Mouse (Mus musculus): ENCODE results near the gene Tmem144. TPM values are rescaled to one million over a fixed set of nuclear protein-coding genes. Genes with fewer than 3 reads are reported as not detected.
A peak's percentile ranks its signal among the peaks of the same experiment; 100 is the strongest.

Gene Tmem144
- polyA plus RNA-seq, 1 experiment from 2014 or later = 1.4 TPM

- ATAC-seq (ENCODE audit: low read depth) = peak; percentile 28; the same call in 1 of the 2 replicates
- peak overlapping the region; percentile 19; the same call in 1 of the 2 replicates for H3K4me3 ChIP-seq (ENCODE audit: low read depth, low read length)
- 89% methylated on average over 23 of the region's 23 CpGs for WGBS
- H3K9me3 ChIP-seq (ENCODE audit: control insufficient read depth, low read length) = no peaks in the 10 kb centered on the region
- no peak overlapping the region for H3K27ac ChIP-seq (ENCODE audit: low read depth, low read length)
- no peaks in the 10 kb centered on the region for H3K4me1 ChIP-seq (ENCODE audit: control insufficient read depth, insufficient read depth, low read length)
- H3K27me3 ChIP-seq (ENCODE audit: control insufficient read depth, insufficient read depth, low read length) = no peaks in the 10 kb centered on the region
- H3K9ac ChIP-seq (replicated peaks; ENCODE audit: low read depth, low read length) = no peak overlapping the region
- H3K4me2 ChIP-seq (ENCODE audit: low read depth, low read length) = peak overlapping the region; percentile 40
- H3K36me3 ChIP-seq (ENCODE audit: control insufficient read depth, insufficient read depth, low read length) = no peaks in the 10 kb centered on the region
Measured at GRCm38 (mm10) chr3:79886357-79887091, 34.0 kb upstream of the Tmem144 start.

- peak; percentile 35; the same call in 1 of the 2 replicates for ATAC-seq (ENCODE audit: low read depth)
- Histone ChIP-seq H3K4me3 (ENCODE audit: low read depth, low read length) (peak overlapping the region; percentile 19; the same call in 1 of the 2 replicates), H3K4me1 (ENCODE audit: control insufficient read depth, insufficient read depth, low read length) (no peaks in the 10 kb centered on the region), H3K4me2 (ENCODE audit: low read depth, low read length) (peak overlapping the region; percentile 40), H3K27ac (ENCODE audit: low read depth, low read length) (no peak overlapping the region), H3K36me3 (ENCODE audit: control insufficient read depth, insufficient read depth, low read length) (no peaks in the 10 kb centered on the region), H3K9me3 (ENCODE audit: control insufficient read depth, low read length) (no peaks in the 10 kb centered on the region), H3K9ac (replicated peaks; ENCODE audit: low read depth, low read length) (0 out of 2 replicates have a peak overlapping the region, but pooled peaks have one; percentile 21), H3K27me3 (ENCODE audit: control insufficient read depth, insufficient read depth, low read length) (no peaks in the 10 kb centered on the region)
- 10% methylated on average over 19 of the region's 19 CpGs for WGBS
Measured at GRCm38 (mm10) chr3:79885686-79886356, 33.2 kb upstream of the Tmem144 start.

- ATAC-seq (ENCODE audit: low read depth) = no peak; the same call in 1 of the 2 replicates
- WGBS = 13% methylated on average over 9 of the region's 9 CpGs
- H3K36me3 ChIP-seq (ENCODE audit: control insufficient read depth, insufficient read depth, low read length) = no peaks in the 10 kb centered on the region
- H3K4me3 ChIP-seq (ENCODE audit: low read depth, low read length) = no peak overlapping the region
- H3K4me2 ChIP-seq (ENCODE audit: low read depth, low read length) = peak overlapping the region; percentile 30
- H3K9me3 ChIP-seq (ENCODE audit: control insufficient read depth, low read length) = no peaks in the 10 kb centered on the region
- H3K4me1 ChIP-seq (ENCODE audit: control insufficient read depth, insufficient read depth, low read length) = no peaks in the 10 kb centered on the region
- H3K27ac ChIP-seq (ENCODE audit: low read depth, low read length) = no peak overlapping the region
- H3K9ac ChIP-seq (replicated peaks; ENCODE audit: low read depth, low read length) = no peak overlapping the region
- H3K27me3 ChIP-seq (ENCODE audit: control insufficient read depth, insufficient read depth, low read length) = no peaks in the 10 kb centered on the region
Measured at GRCm38 (mm10) chr3:79884761-79885189, 32.2 kb upstream of the Tmem144 start.

GRCm38 (mm10) chr3:79884305-79884704 is 31.7 kb upstream of the Tmem144 start, which contains the start of gene Fam198b:
Gene Fam198b (plus strand): TSS chr3:79884533.
- Histone ChIP-seq H3K9ac (replicated peaks; ENCODE audit: low read depth, low read length) (no peak within 1 kb of the TSS), H3K36me3 (ENCODE audit: control insufficient read depth, insufficient read depth, low read length) (no peaks in the 10 kb centered on the region), H3K4me1 (ENCODE audit: control insufficient read depth, insufficient read depth, low read length) (no peaks in the 10 kb centered on the region), H3K9me3 (ENCODE audit: control insufficient read depth, low read length) (no peaks in the 10 kb centered on the region), H3K27me3 (ENCODE audit: control insufficient read depth, insufficient read depth, low read length) (no peaks in the 10 kb centered on the region), H3K4me2 (ENCODE audit: low read depth, low read length) (peak within 1 kb of the TSS; percentile 30), H3K4me3 (ENCODE audit: low read depth, low read length) (no peak within 1 kb of the TSS), H3K27ac (ENCODE audit: low read depth, low read length) (no peak within 1 kb of the TSS)
- no peak for ATAC-seq (ENCODE audit: low read depth)
- 59% methylated on average over 5 of the region's 5 CpGs for WGBS

- no peaks in the 10 kb centered on the region for H3K9me3 ChIP-seq (ENCODE audit: control insufficient read depth, low read length)
- H3K4me2 ChIP-seq (ENCODE audit: low read depth, low read length) = no peak overlapping the region
- no peaks in the 10 kb centered on the region for H3K27me3 ChIP-seq (ENCODE audit: control insufficient read depth, insufficient read depth, low read length)
- ATAC-seq (ENCODE audit: low read depth) = 0 out of 2 replicates have a peak, but pooled peaks have one; percentile 11
- H3K4me1 ChIP-seq (ENCODE audit: control insufficient read depth, insufficient read depth, low read length) = no peaks in the 10 kb centered on the region
- WGBS = 45% methylated on average over 7 of the region's 7 CpGs
- H3K9ac ChIP-seq (replicated peaks; ENCODE audit: low read depth, low read length) = no peak overlapping the region
- H3K4me3 ChIP-seq (ENCODE audit: low read depth, low read length) = no peak overlapping the region
- H3K27ac ChIP-seq (ENCODE audit: low read depth, low read length) = no peak overlapping the region
- H3K36me3 ChIP-seq (ENCODE audit: control insufficient read depth, insufficient read depth, low read length) = no peaks in the 10 kb centered on the region
Measured at GRCm38 (mm10) chr3:79883092-79883491, 30.5 kb upstream of the Tmem144 start.

- 57% methylated on average over 2 of the region's 2 CpGs for WGBS
- Histone ChIP-seq H3K4me3 (ENCODE audit: low read depth, low read length) (no peak overlapping the region), H3K27me3 (ENCODE audit: control insufficient read depth, insufficient read depth, low read length) (no peaks in the 10 kb centered on the region), H3K4me1 (ENCODE audit: control insufficient read depth, insufficient read depth, low read length) (no peaks in the 10 kb centered on the region), H3K4me2 (ENCODE audit: low read depth, low read length) (no peak overlapping the region), H3K9ac (replicated peaks; ENCODE audit: low read depth, low read length) (no peak overlapping the region), H3K27ac (ENCODE audit: low read depth, low read length) (no peak overlapping the region), H3K9me3 (ENCODE audit: control insufficient read depth, low read length) (no peaks in the 10 kb centered on the region), H3K36me3 (ENCODE audit: control insufficient read depth, insufficient read depth, low read length) (no peaks in the 10 kb centered on the region)
- no peak for ATAC-seq (ENCODE audit: low read depth)
Measured at GRCm38 (mm10) chr3:79881645-79882044, 29.1 kb upstream of the Tmem144 start.

GRCm38 (mm10) chr3:79879246-79879645 is 26.7 kb upstream of the Tmem144 start:
- H3K27ac ChIP-seq (ENCODE audit: low read depth, low read length) = no peak overlapping the region
- H3K4me2 ChIP-seq (ENCODE audit: low read depth, low read length) = peak overlapping the region; percentile 26; the same call in 1 of the 2 replicates
- H3K4me3 ChIP-seq (ENCODE audit: low read depth, low read length) = no peak overlapping the region
- no peaks in the 10 kb centered on the region for H3K9me3 ChIP-seq (ENCODE audit: control insufficient read depth, low read length)
- ATAC-seq (ENCODE audit: low read depth) = no peak
- no peaks in the 10 kb centered on the region for H3K27me3 ChIP-seq (ENCODE audit: control insufficient read depth, insufficient read depth, low read length)
- WGBS = 34% methylated on average over 9 of the region's 9 CpGs
- no peaks in the 10 kb centered on the region for H3K4me1 ChIP-seq (ENCODE audit: control insufficient read depth, insufficient read depth, low read length)
- H3K9ac ChIP-seq (replicated peaks; ENCODE audit: low read depth, low read length) = no peak overlapping the region
- no peaks in the 10 kb centered on the region for H3K36me3 ChIP-seq (ENCODE audit: control insufficient read depth, insufficient read depth, low read length)

- H3K4me1 ChIP-seq (ENCODE audit: control insufficient read depth, insufficient read depth, low read length) = no peaks in the 10 kb centered on the region
- H3K27me3 ChIP-seq (ENCODE audit: control insufficient read depth, insufficient read depth, low read length) = no peaks in the 10 kb centered on the region
- no peak for ATAC-seq (ENCODE audit: low read depth)
- no peak overlapping the region for H3K27ac ChIP-seq (ENCODE audit: low read depth, low read length)
- H3K9me3 ChIP-seq (ENCODE audit: control insufficient read depth, low read length) = no peaks in the 10 kb centered on the region
- H3K4me3 ChIP-seq (ENCODE audit: low read depth, low read length) = no peak overlapping the region
- no peak overlapping the region for H3K4me2 ChIP-seq (ENCODE audit: low read depth, low read length)
- WGBS = 42% methylated on average over 3 of the region's 3 CpGs
- H3K36me3 ChIP-seq (ENCODE audit: control insufficient read depth, insufficient read depth, low read length) = no peaks in the 10 kb centered on the region
- no peak overlapping the region for H3K9ac ChIP-seq (replicated peaks; ENCODE audit: low read depth, low read length)
Measured at GRCm38 (mm10) chr3:79878350-79878749, 25.8 kb upstream of the Tmem144 start.

- no peaks in the 10 kb centered on the region for H3K36me3 ChIP-seq (ENCODE audit: control insufficient read depth, insufficient read depth, low read length)
- no peak overlapping the region for H3K4me2 ChIP-seq (ENCODE audit: low read depth, low read length)
- no peak overlapping the region for H3K4me3 ChIP-seq (ENCODE audit: low read depth, low read length)
- WGBS = 92% methylated on average over 5 of the region's 5 CpGs
- no peaks in the 10 kb centered on the region for H3K27me3 ChIP-seq (ENCODE audit: control insufficient read depth, insufficient read depth, low read length)
- no peak overlapping the region for H3K9ac ChIP-seq (replicated peaks; ENCODE audit: low read depth, low read length)
- no peaks in the 10 kb centered on the region for H3K4me1 ChIP-seq (ENCODE audit: control insufficient read depth, insufficient read depth, low read length)
- H3K27ac ChIP-seq (ENCODE audit: low read depth, low read length) = no peak overlapping the region
- ATAC-seq (ENCODE audit: low read depth) = no peak
- no peaks in the 10 kb centered on the region for H3K9me3 ChIP-seq (ENCODE audit: control insufficient read depth, low read length)
Measured at GRCm38 (mm10) chr3:79875471-79875870, 22.9 kb upstream of the Tmem144 start.
